Mouse (Mus musculus) spleen, adult 2 months (tissue): ENCODE measurements around the gene Naaa.

Experiments used
- CTCF ChIP-seq: fragments of 200-500 bp; IDR thresholded peaks from 2 replicates; pipeline ENCODE4 v1.5.1; 2011; ENCODE audit warnings: mild to moderate bottlenecking, inconsistent platforms; ENCODE audit not compliant: insufficient read depth, insufficient read length, insufficient replicate concordance; ENCODE audit errors: extremely low read depth
- POLR2A ChIP-seq: fragments of 200-500 bp; IDR thresholded peaks from 2 replicates; pipeline ENCODE4 v1.6.1; 2011; ENCODE audit warnings: low read depth, low read length, inconsistent platforms

- no peak for TF ChIP-seq POLR2A
- no peak for TF ChIP-seq CTCF
Measured at GRCm38 (mm10) chr5:92287840-92288239, 9.9 kb upstream of the Naaa start.
